9 mouse cellular contexts compared by ENCODE assay signal in genomic region chr7:110982053-110982705, GRCm38 (mm10). TPM values are rescaled to one million over a fixed set of nuclear protein-coding genes. Genes with fewer than 3 reads are reported as not detected.
DNase-seq lines count a peak whose midpoint lies in the region; ATAC-seq and TF ChIP-seq lines count a peak whose summit lies in the region.
"Had no signal": no experiment of that assay in that cellular context is flagged by ENCODE, and none has a peak within 500 bp of the region (broad histone marks: within the 10 kb centered on the region; RNA-seq: fewer than 3 reads in every experiment).

Mrvi1 (minus strand) TSS chr7:110982461.

- H3K4me1 ChIP-seq in hindbrain, embryonic 10.5 days (replicated peaks): peaks cover 24% of the 10 kb centered on the region
- H3K4me1 ChIP-seq in hindbrain, embryonic 14.5 days (replicated peaks; ENCODE audit: control insufficient read depth, insufficient read depth, low read length): no peaks in the 10 kb centered on the region
- peaks cover 13% of the 10 kb centered on the region for H3K4me1 ChIP-seq in hindbrain, embryonic 13.5 days (replicated peaks)
- H3K4me1 ChIP-seq in limb, embryonic 15.5 days: peaks cover 14% of the 10 kb centered on the region
- peaks cover 15% of the 10 kb centered on the region for H3K4me1 ChIP-seq in olfactory bulb, adult 2 months (ENCODE audit: control insufficient read depth, insufficient read depth, low read length)

- H3K9me3 ChIP-seq in hindbrain, embryonic 10.5 days: no peaks in the 10 kb centered on the region
- no peaks in the 10 kb centered on the region for H3K9me3 ChIP-seq in hindbrain, embryonic 14.5 days (ENCODE audit: control insufficient read depth, low read length)
- H3K9me3 ChIP-seq in hindbrain, embryonic 13.5 days: no peaks in the 10 kb centered on the region
- H3K9me3 ChIP-seq in limb, embryonic 15.5 days: no peaks in the 10 kb centered on the region

- intact Hi-C loops in gastrocnemius, adult 2 months (cut with DNase I): loop anchor here (1.0 kb wide), 1 partner anchor 33 kb away; no protein-coding TSS in a partner anchor

- H3K9ac ChIP-seq in hindbrain, embryonic 14.5 days: no peak within 1 kb of the TSS
- peak within 1 kb of the TSS; percentile 24; the same call in 1 of the 2 replicates for H3K9ac ChIP-seq in hindbrain, embryonic 13.5 days
- H3K9ac ChIP-seq in limb, embryonic 15.5 days: no peak within 1 kb of the TSS

- TF ChIP-seq POLR2A in olfactory bulb, adult 2 months (IDR thresholded peaks at IDR 0.05; ENCODE audit: insufficient read depth, low read depth, low read length): no peak

- WGBS in hindbrain, embryonic 10.5 days: 68% methylated on average over 7 of the region's 7 CpGs
- WGBS in hindbrain, embryonic 14.5 days: 60% methylated on average over 7 of the region's 7 CpGs
- 68% methylated on average over 7 of the region's 7 CpGs for WGBS in hindbrain, embryonic 13.5 days
- WGBS in limb, embryonic 15.5 days: 41% methylated on average over 7 of the region's 7 CpGs
- 58% methylated on average over 7 of the region's 7 CpGs for WGBS in olfactory bulb, adult 2 months

- no peak within 1 kb of the TSS for H3K4me3 ChIP-seq in hindbrain, embryonic 10.5 days
- H3K4me3 ChIP-seq in hindbrain, embryonic 14.5 days (replicated peaks; ENCODE audit: low read length): no peak within 1 kb of the TSS
- peak within 1 kb of the TSS; percentile 61 for H3K4me3 ChIP-seq in gastrocnemius, adult 2 months
- H3K4me3 ChIP-seq in hindbrain, embryonic 13.5 days: no peak within 1 kb of the TSS
- H3K4me3 ChIP-seq in limb, embryonic 15.5 days: no peak within 1 kb of the TSS
- no peak within 1 kb of the TSS for H3K4me3 ChIP-seq in olfactory bulb, adult 2 months (ENCODE audit: insufficient read depth, low read depth, low read length)

- H3K36me3 ChIP-seq in hindbrain, embryonic 10.5 days: no peaks in the 10 kb centered on the region
- no peaks in the 10 kb centered on the region for H3K36me3 ChIP-seq in hindbrain, embryonic 14.5 days (replicated peaks; ENCODE audit: control insufficient read depth, insufficient read depth)
- H3K36me3 ChIP-seq in hindbrain, embryonic 13.5 days: no peaks in the 10 kb centered on the region
- H3K36me3 ChIP-seq in limb, embryonic 15.5 days: no peaks in the 10 kb centered on the region

- H3K4me2 ChIP-seq in hindbrain, embryonic 14.5 days (replicated peaks): no peak within 1 kb of the TSS
- no peak within 1 kb of the TSS for H3K4me2 ChIP-seq in hindbrain, embryonic 13.5 days
- H3K4me2 ChIP-seq in limb, embryonic 15.5 days: peak within 1 kb of the TSS; percentile 7; the same call in 1 of the 2 replicates

- no peaks in the 10 kb centered on the region for H3K27me3 ChIP-seq in hindbrain, embryonic 10.5 days (ENCODE audit: insufficient read depth, poor library complexity, severe bottlenecking)
- H3K27me3 ChIP-seq in hindbrain, embryonic 14.5 days (ENCODE audit: control insufficient read depth, insufficient read depth, low read length): no peaks in the 10 kb centered on the region
- no peaks in the 10 kb centered on the region for H3K27me3 ChIP-seq in hindbrain, embryonic 13.5 days
- no peaks in the 10 kb centered on the region for H3K27me3 ChIP-seq in limb, embryonic 15.5 days
- H3K27me3 ChIP-seq: CH12.LX had no signal

- DNase-seq in hindbrain, embryonic 10.5 days (ENCODE audit: low spot score): no peak
- no peak for DNase-seq in hindbrain, embryonic 14.5 days (ENCODE audit: low spot score)
- DNase-seq in gastrocnemius, adult 2 months: peak; percentile 61
- no peak for DNase-seq in spleen, postnatal 36 days (ENCODE audit: low spot score in 2 of 2)

- TF ChIP-seq CTCF in gastrocnemius, adult 2 months (IDR thresholded peaks at IDR 0.05): no peak
- no peak for TF ChIP-seq CTCF in olfactory bulb, adult 2 months (IDR thresholded peaks at IDR 0.05; ENCODE audit: insufficient read depth, low read depth, low read length)

- no peak for ATAC-seq in hindbrain, embryonic 14.5 days (ENCODE audit: low FRiP score)
- no peak for ATAC-seq in hindbrain, embryonic 13.5 days (ENCODE audit: low FRiP score)
- ATAC-seq in limb, embryonic 15.5 days (ENCODE audit: insufficient number of reproducible peaks, low FRiP score, low TSS enrichment, low read depth): peak; percentile 33; the same call in 1 of the 2 replicates
- no peak for ATAC-seq in activated CD4-positive, CD25-positive, alpha-beta regulatory T cell, adult 4 months

- peak within 1 kb of the TSS; percentile 54 for H3K27ac ChIP-seq in hindbrain, embryonic 10.5 days
- no peak within 1 kb of the TSS for H3K27ac ChIP-seq in hindbrain, embryonic 14.5 days
- peak within 1 kb of the TSS; percentile 78 for H3K27ac ChIP-seq in gastrocnemius, adult 2 months
- H3K27ac ChIP-seq in hindbrain, embryonic 13.5 days: peak within 1 kb of the TSS; percentile 48; the same call in 1 of the 2 replicates
- peak within 1 kb of the TSS; percentile 43 for H3K27ac ChIP-seq in limb, embryonic 15.5 days
- peak within 1 kb of the TSS; percentile 13; the same call in 1 of the 2 replicates for H3K27ac ChIP-seq in olfactory bulb, adult 2 months (ENCODE audit: insufficient read depth, low read depth, low read length)

RNA-seq across cellular contexts. Expression of gene Mrvi1, which starts in this region (rescaled TPM):
- 0.93 and 1.3 TPM in 2 replicates for polyA plus RNA-seq in hindbrain, embryonic 10.5 days (2016; fragmentation: Nextera tagmentation; extraction: Ambion mirVana)
- polyA plus RNA-seq in hindbrain, embryonic 14.5 days (2014; fragmentation: Nextera tagmentation; extraction: Ambion mirVana): 1.6 and 1.8 TPM in 2 replicates
- total RNA-seq in gastrocnemius, adult 2 months (2021): 1 to 10 TPM; 4.1 to 4.7 TPM
- polyA plus RNA-seq in hindbrain, embryonic 13.5 days (2015; fragmentation: Nextera tagmentation; extraction: Ambion mirVana): 0.79 and 0.89 TPM in 2 replicates
- polyA plus RNA-seq in limb, embryonic 15.5 days (2015; fragmentation: Nextera tagmentation; extraction: Ambion mirVana): 0.96 and 1.8 TPM in 2 replicates
- not detected in 2 replicates for polyA plus RNA-seq in olfactory bulb, adult 2 months (2012; ENCODE audit: insufficient read depth, insufficient read length, low replicate concordance, missing spikeins)
- under 1 TPM; 0.66 to 0.93 TPM for polyA plus RNA-seq in activated CD4-positive, CD25-positive, alpha-beta regulatory T cell, adult 4 months (2017; shearing (Covaris generic))
- total RNA-seq: CH12.LX had no signal
